Mouse (Mus musculus) heart, adult 2 months (tissue): ENCODE measurements at regions not wholly inside any gene's neighbourhood (a gene's known extent, or its start where the extent isn't known, plus 50 kb on each side); places are given as distances from the start of the nearest gene placed in this dataset.

Experiments
- CTCF ChIP-seq: fragments of 200-600 bp; IDR thresholded peaks from 2 replicates; pipeline ENCODE4 v1.8.1; 2022; ENCODE audit warnings: antibody characterized with exemption, mild to moderate bottlenecking, moderate library complexity
- EP300 ChIP-seq: fragments of 200-500 bp; IDR thresholded peaks from 2 replicates; pipeline ENCODE4 v1.6.1; 2011; ENCODE audit warnings: low read depth, low read length, control low read depth; ENCODE audit not compliant: insufficient read depth
- POLR2A ChIP-seq: fragments of 200-500 bp; IDR thresholded peaks from 2 replicates; pipeline ENCODE4 v1.6.1; 2011; ENCODE audit warnings: mild to moderate bottlenecking, low read depth, low read length, control low read depth; ENCODE audit not compliant: insufficient read depth

DNA sequence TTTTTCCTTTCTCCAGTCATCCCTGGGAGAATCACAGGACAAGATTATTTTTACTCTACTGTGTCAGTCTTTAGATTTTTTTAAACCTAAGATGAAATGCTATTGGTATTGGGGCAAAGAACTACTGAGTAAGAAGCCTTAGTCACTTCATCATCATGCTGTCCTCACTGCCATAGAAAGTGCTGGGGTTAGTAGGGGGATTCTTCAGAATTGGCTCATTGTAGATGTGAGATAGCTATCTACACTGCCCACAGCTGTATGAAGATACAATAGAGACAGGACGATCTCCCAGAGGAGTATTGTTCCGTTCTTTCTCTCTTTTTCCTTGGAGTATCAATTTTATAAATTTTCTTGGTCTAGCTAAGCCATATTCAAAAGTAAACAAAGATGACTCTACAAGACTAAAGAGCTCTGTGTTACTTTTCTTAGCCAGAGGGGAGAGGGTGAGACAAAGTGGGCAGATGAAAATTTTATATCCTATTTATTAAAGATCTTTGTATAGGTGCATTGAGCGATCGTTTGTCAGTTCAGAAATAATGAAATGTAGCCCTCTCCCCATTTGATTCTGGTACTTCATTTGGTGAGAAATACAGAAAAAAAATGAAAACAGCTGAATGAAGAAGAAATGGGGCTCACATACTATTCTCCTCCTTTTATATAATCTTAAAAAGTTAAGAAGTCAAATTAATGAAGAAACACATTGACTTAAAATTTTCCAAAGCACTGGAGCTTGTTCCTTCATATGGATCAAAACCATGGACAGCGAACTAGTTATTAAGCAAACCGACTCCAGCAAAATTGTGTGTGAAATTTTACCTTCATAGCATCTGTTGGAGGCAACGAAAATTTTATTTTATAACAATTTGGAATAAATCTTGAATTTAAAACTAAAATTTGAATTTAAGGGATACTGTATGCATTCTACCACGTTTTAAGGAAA, 156.6 kb upstream of the Cypt12 start:
- TF ChIP-seq POLR2A = no peak
- no peak for TF ChIP-seq CTCF
- no peak for TF ChIP-seq EP300
